Mouse (Mus musculus) forebrain, embryonic 16.5 days (tissue): ENCODE results near the gene Prkar2a. TPM values are rescaled to one million over a fixed set of nuclear protein-coding genes. Genes with fewer than 3 reads are reported as not detected.

Experiments
- ATAC-seq: fragments of 200-750 bp; cut with Nextera tagmentation; 2 replicates; pipeline ENCODE4 v1.8.0; 2017; ENCODE audit warnings: mild to moderate bottlenecking, moderate library complexity
- H3K27ac ChIP-seq: fragments of 300-500 bp; sonication (generic); 2 replicates; pipeline ENCODE4 v1.5.1; 2014; ENCODE audit warnings: low read length, control low read depth
- H3K27me3 ChIP-seq: fragments of 300-500 bp; sonication (generic); replicated peaks from 2 replicates; pipeline ENCODE4 v1.6.1; 2014; ENCODE audit warnings: low read length; ENCODE audit not compliant: control insufficient read depth, insufficient read depth
- H3K36me3 ChIP-seq: fragments of 300-500 bp; sonication (generic); 2 replicates; pipeline ENCODE4 v1.6.1; 2014; ENCODE audit not compliant: control insufficient read depth, insufficient read depth
- H3K4me1 ChIP-seq: fragments of 300-500 bp; sonication (generic); replicated peaks from 2 replicates; pipeline ENCODE4 v1.6.1; 2014; ENCODE audit warnings: low read length; ENCODE audit not compliant: control insufficient read depth, insufficient read depth
- H3K4me2 ChIP-seq: fragments of 300-500 bp; sonication (generic); 2 replicates; pipeline ENCODE4 v1.6.1; 2014; ENCODE audit warnings: mild to moderate bottlenecking, low read length, control low read depth
- H3K4me3 ChIP-seq: fragments of 300-500 bp; sonication (generic); replicated peaks from 2 replicates; pipeline ENCODE4 v1.5.1; 2014; ENCODE audit warnings: mild to moderate bottlenecking, low read length, control low read depth
- H3K9ac ChIP-seq: fragments of 300-500 bp; sonication (generic); replicated peaks from 2 replicates; pipeline ENCODE4 v1.6.1; 2014; ENCODE audit warnings: low read depth, low read length, control low read depth
- H3K9me3 ChIP-seq: fragments of 300-500 bp; sonication (generic); 2 replicates; pipeline ENCODE4 v1.6.1; 2016; ENCODE audit warnings: low read length; ENCODE audit not compliant: control insufficient read depth
- WGBS: fragments of 180-500 bp; shearing (Covaris S2); extraction: QIAGEN DNeasy Blood & Tissue Kit; methylation state at CpG from one replicate; pipeline ENCODE4 v1.1.7; 2014; 5-methylcytosine and 5-hydroxymethylcytosine counted together
- polyA plus RNA-seq: library from polyadenylated mRNA; unstranded; fragments of >200 nt; fragmentation: Nextera tagmentation; extraction: Ambion mirVana; gene quantifications from 2 replicates; pipeline ENCODE4 v1.2.1, GENCODE M21; 2015

Gene Prkar2a
- polyA plus RNA-seq, 1 experiment from 2014 or later = 41.3 TPM

GRCm38 (mm10) chr9:108708833-108709232 is 19.7 kb downstream of the Prkar2a start:
- no peak overlapping the region for H3K4me2 ChIP-seq
- no peaks in the 10 kb centered on the region for H3K9me3 ChIP-seq
- no peaks in the 10 kb centered on the region for H3K27me3 ChIP-seq
- H3K27ac ChIP-seq = no peak overlapping the region
- no peaks in the 10 kb centered on the region for H3K4me1 ChIP-seq
- WGBS = 81% methylated on average over 8 of the region's 8 CpGs
- H3K4me3 ChIP-seq = no peak overlapping the region
- H3K36me3 ChIP-seq = no peaks in the 10 kb centered on the region
- no peak for ATAC-seq
- H3K9ac ChIP-seq = no peak overlapping the region

- Histone ChIP-seq H3K9ac (no peak overlapping the region), H3K4me2 (no peak overlapping the region), H3K4me3 (no peak overlapping the region), H3K9me3 (no peaks in the 10 kb centered on the region), H3K27ac (no peak overlapping the region), H3K27me3 (no peaks in the 10 kb centered on the region), H3K36me3 (no peaks in the 10 kb centered on the region), H3K4me1 (no peaks in the 10 kb centered on the region)
- ATAC-seq = no peak
- 81% methylated on average over 7 of the region's 7 CpGs for WGBS
These were observed 21.7 kb downstream of the Prkar2a start for GRCm38 (mm10) chr9:108710767-108711166.

- WGBS = 94% methylated on average over 4 of the region's 4 CpGs
- no peak overlapping the region for H3K9ac ChIP-seq
These were observed 27.1 kb downstream of the Prkar2a start for GRCm38 (mm10) chr9:108716199-108716598.

DNA sequence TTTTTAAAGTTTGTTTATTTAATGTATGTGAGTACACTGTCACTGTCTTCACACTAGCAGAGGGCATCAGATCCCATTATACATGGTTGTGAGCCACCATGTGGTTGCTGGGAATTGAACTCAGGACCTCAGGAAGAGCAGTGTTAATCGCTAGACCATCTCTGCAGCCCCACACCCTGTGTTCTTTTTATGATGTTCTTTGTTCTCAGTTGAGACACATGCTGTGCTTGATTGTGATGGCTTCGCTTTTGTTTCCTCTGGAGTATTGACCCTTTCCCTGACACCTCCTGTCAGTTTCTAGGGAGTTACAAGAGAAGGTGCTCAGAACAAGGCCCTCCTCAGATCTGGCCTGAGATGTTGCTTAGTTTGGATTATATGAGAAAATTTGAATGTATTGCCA is 34.6 kb downstream of the Prkar2a start:
- Histone ChIP-seq H3K27me3 (no peaks in the 10 kb centered on the region), H3K9me3 (no peaks in the 10 kb centered on the region), H3K9ac (no peak overlapping the region), H3K4me2 (no peak overlapping the region), H3K4me3 (no peak overlapping the region), H3K4me1 (no peaks in the 10 kb centered on the region), H3K27ac (no peak overlapping the region; the same call in 1 of the 2 replicates), H3K36me3 (peaks cover 5% of the 10 kb centered on the region; the same call in 1 of the 2 replicates)
- ATAC-seq = no peak
- WGBS = 22% methylated on average over 2 of the region's 2 CpGs

More at GRCm38 (mm10) chr9:108716199-108716598, 27.1 kb downstream of the Prkar2a start:
- no peaks in the 10 kb centered on the region for H3K27me3 ChIP-seq
- H3K36me3 ChIP-seq = peaks cover 3% of the 10 kb centered on the region; the same call in 1 of the 2 replicates
- no peak overlapping the region for H3K4me2 ChIP-seq
- ATAC-seq = no peak
- H3K9me3 ChIP-seq = no peaks in the 10 kb centered on the region
- H3K4me3 ChIP-seq = no peak overlapping the region
- H3K27ac ChIP-seq = no peak overlapping the region
- H3K4me1 ChIP-seq = no peaks in the 10 kb centered on the region

DNA sequence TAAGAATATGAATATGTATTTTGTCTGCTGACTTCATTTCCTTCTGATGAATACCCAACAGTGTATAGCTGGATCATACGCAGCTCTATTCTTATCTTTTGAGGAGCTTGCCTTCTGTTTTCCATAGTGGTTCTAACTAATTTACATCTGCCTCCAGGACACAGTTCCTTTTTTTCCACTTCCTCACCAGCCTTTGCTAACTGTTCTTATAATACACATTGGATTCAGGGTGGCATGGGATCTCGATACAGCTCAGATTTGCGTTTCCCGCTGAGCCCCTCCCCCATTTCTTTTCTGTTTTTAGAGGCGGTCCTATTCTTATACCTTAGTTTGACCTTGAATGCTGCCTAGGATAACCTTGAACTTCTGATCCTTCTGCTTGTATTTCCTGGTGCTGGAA is 37.0 kb downstream of the Prkar2a start:
- Histone ChIP-seq H3K36me3 (0 out of 2 replicates have a peak, but pooled peaks cover 2% of the 10 kb centered on the region), H3K4me3 (no peak overlapping the region), H3K4me1 (no peaks in the 10 kb centered on the region), H3K27ac (no peak overlapping the region), H3K4me2 (no peak overlapping the region), H3K9ac (no peak overlapping the region), H3K27me3 (no peaks in the 10 kb centered on the region), H3K9me3 (no peaks in the 10 kb centered on the region)
- 89% methylated on average over 5 of the region's 5 CpGs for WGBS
- ATAC-seq = no peak

GRCm38 (mm10) chr9:108729050-108729449 is 39.9 kb downstream of the Prkar2a start:
- Histone ChIP-seq H3K9me3 (no peaks in the 10 kb centered on the region), H3K27me3 (no peaks in the 10 kb centered on the region), H3K4me2 (no peak overlapping the region), H3K36me3 (no peaks in the 10 kb centered on the region; the same call in 1 of the 2 replicates), H3K27ac (no peak overlapping the region), H3K4me1 (no peaks in the 10 kb centered on the region), H3K9ac (no peak overlapping the region), H3K4me3 (no peak overlapping the region)
- no peak for ATAC-seq

DNA sequence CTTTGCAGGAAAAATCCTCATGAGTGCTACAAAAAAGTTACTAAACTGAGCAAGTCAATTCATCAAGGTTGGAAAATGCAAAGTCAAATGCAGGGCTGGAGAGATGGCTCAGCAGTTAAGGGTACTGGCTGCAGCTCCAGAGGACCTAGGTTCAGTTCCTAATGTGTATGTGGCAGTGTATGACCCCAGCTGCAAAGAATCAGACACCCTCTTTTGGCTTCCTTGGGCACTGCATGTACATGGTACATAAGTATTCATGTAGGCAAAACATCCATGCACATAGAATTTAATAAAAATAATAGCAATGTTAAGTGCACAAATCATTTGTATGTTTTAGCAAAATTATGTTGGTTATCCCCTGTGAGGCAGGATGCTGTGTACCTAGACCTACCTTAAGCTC is 43.3 kb downstream of the Prkar2a start:
- H3K9me3 ChIP-seq = no peaks in the 10 kb centered on the region

DNA sequence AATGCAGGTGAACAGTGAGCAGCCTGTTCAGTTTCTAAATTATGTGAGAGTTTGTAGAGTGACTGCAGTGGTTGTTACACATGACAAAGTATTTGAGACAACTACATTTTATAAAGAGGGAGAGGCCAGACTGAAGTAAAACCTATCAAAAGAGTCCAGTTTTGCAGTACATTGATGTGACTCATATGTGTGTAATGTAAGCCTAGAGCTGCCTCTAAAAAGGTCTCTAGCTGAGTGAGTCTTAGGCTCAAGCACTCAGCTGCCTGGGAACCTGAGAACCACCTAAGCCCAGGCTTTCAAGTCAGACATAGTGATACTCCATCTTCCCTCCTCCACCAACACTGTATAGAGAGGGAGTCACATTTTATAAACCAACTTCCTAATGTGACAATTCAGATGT is 45.5 kb downstream of the Prkar2a start:
- Histone ChIP-seq H3K9ac (no peak overlapping the region), H3K4me1 (no peaks in the 10 kb centered on the region), H3K4me2 (no peak overlapping the region), H3K9me3 (no peaks in the 10 kb centered on the region), H3K36me3 (no peaks in the 10 kb centered on the region; the same call in 1 of the 2 replicates), H3K27ac (no peak overlapping the region), H3K4me3 (no peak overlapping the region), H3K27me3 (no peaks in the 10 kb centered on the region)
- ATAC-seq = no peak

More for the DNA sequence above, 43.3 kb downstream of the Prkar2a start:
- Histone ChIP-seq H3K4me3 (no peak overlapping the region), H3K4me1 (no peaks in the 10 kb centered on the region), H3K27ac (no peak overlapping the region), H3K4me2 (no peak overlapping the region), H3K36me3 (no peaks in the 10 kb centered on the region; the same call in 1 of the 2 replicates), H3K9ac (no peak overlapping the region), H3K27me3 (no peaks in the 10 kb centered on the region)
- ATAC-seq = no peak

- H3K4me3 ChIP-seq = no peak overlapping the region
- no peak for ATAC-seq
- WGBS = 65% methylated on average over 3 of the region's 3 CpGs
- peaks cover 21% of the 10 kb centered on the region for H3K36me3 ChIP-seq
- no peak overlapping the region for H3K9ac ChIP-seq
- no peaks in the 10 kb centered on the region for H3K4me1 ChIP-seq
- H3K27me3 ChIP-seq = no peaks in the 10 kb centered on the region
- H3K9me3 ChIP-seq = no peaks in the 10 kb centered on the region
- no peak overlapping the region for H3K27ac ChIP-seq
- no peak overlapping the region for H3K4me2 ChIP-seq
These were observed 50.1 kb downstream of the Prkar2a start for GRCm38 (mm10) chr9:108739239-108739638.

GRCm38 (mm10) chr9:108740062-108740461 is 50.9 kb downstream of the Prkar2a start:
- Histone ChIP-seq H3K9ac (no peak overlapping the region), H3K4me1 (no peaks in the 10 kb centered on the region), H3K9me3 (no peaks in the 10 kb centered on the region), H3K27me3 (no peaks in the 10 kb centered on the region), H3K36me3 (peaks cover 26% of the 10 kb centered on the region), H3K27ac (no peak overlapping the region), H3K4me2 (no peak overlapping the region), H3K4me3 (no peak overlapping the region)
- no peak for ATAC-seq
- WGBS = 93% methylated on average over 1 of the region's 1 CpGs
